Mouse (Mus musculus) heart, embryonic 11.5 days (tissue): Measurements from ENCODE around the gene Sufu. TPM values are rescaled to one million over a fixed set of nuclear protein-coding genes. Genes with fewer than 3 reads are reported as not detected.

Experiments
- polyA plus RNA-seq: library from polyadenylated mRNA; unstranded; fragments of >200 nt; fragmentation: Nextera tagmentation; extraction: Ambion mirVana; gene quantifications from 2 replicates; pipeline ENCODE4 v1.2.1, GENCODE M21; 2014

The Sufu gene
- polyA plus RNA-seq, 1 experiment from 2014 or later = 21.5 TPM

Other genes with a start within 250 kb of the Sufu start
- 0.26 TPM in 1 of 2 replicates, not detected in the other for gene Pitx3, start 248.6 kb upstream of the Sufu start, polyA plus RNA-seq
- gene Gbf1, start 244.4 kb upstream of the Sufu start, polyA plus RNA-seq = 34.0 and 45.7 TPM in 2 replicates
- 6.8 and 7.3 TPM in 2 replicates for gene Nfkb2, start 92.6 kb upstream of the Sufu start, polyA plus RNA-seq
- gene Psd, start 69.7 kb upstream of the Sufu start, polyA plus RNA-seq = 8.8 and 9.1 TPM in 2 replicates
- 9.6 and 9.7 TPM in 2 replicates for gene Fbxl15, start 68.7 kb upstream of the Sufu start, polyA plus RNA-seq
- gene Cuedc2, start 58.2 kb upstream of the Sufu start, polyA plus RNA-seq = 124 and 139 TPM in 2 replicates
- 3.1 and 4.0 TPM in 2 replicates for gene Mfsd13a, start 55.8 kb upstream of the Sufu start, polyA plus RNA-seq
- gene 2310034G01Rik, start 46.6 kb upstream of the Sufu start, polyA plus RNA-seq = 0.90 and 1.0 TPM in 2 replicates
- 112 and 130 TPM in 2 replicates for gene Actr1a, start 1.1 kb upstream of the Sufu start, polyA plus RNA-seq
- gene Trim8, start 104.8 kb downstream of the Sufu start, polyA plus RNA-seq = 18.0 and 18.6 TPM in 2 replicates
- 67.5 and 83.5 TPM in 2 replicates for gene Arl3, start 176.3 kb downstream of the Sufu start, polyA plus RNA-seq
- gene Sfxn2, start 176.5 kb downstream of the Sufu start, polyA plus RNA-seq = 8.1 and 10.5 TPM in 2 replicates
- 41.5 and 45.9 TPM in 2 replicates for gene Wbp1l, start 202.2 kb downstream of the Sufu start, polyA plus RNA-seq